Mouse (Mus musculus): ENCODE data around the gene Btg3. TPM values are rescaled to one million over a fixed set of nuclear protein-coding genes. Genes with fewer than 3 reads are reported as not detected.

Gene Btg3
- total RNA-seq, 2 experiments from 2014 or later: 5.3 to 23.1 TPM

- no peak for ATAC-seq (replicated peaks; ENCODE audit: low FRiP score, poor library complexity, severe bottlenecking)
Observed at GRCm38 (mm10) chr16:78357757-78358156, 19.2 kb downstream of the Btg3 start.

- ATAC-seq (replicated peaks; ENCODE audit: low FRiP score, poor library complexity, severe bottlenecking): no peak
Observed at GRCm38 (mm10) chr16:78347328-78347926, 29.6 kb downstream of the Btg3 start.

GRCm38 (mm10) chr16:78346662-78347327 lies 30.2 kb downstream of the Btg3 start:
- ATAC-seq (replicated peaks; ENCODE audit: low FRiP score, poor library complexity, severe bottlenecking): no peak

GRCm38 (mm10) chr16:78343792-78344191 lies 33.2 kb downstream of the Btg3 start:
- no peak for ATAC-seq (replicated peaks; ENCODE audit: low FRiP score, poor library complexity, severe bottlenecking)

GRCm38 (mm10) chr16:78342767-78343166 lies 34.2 kb downstream of the Btg3 start:
- ATAC-seq (replicated peaks; ENCODE audit: low FRiP score, poor library complexity, severe bottlenecking): no peak

GRCm38 (mm10) chr16:78341356-78341755 lies 35.6 kb downstream of the Btg3 start:
- no peak for ATAC-seq (replicated peaks; ENCODE audit: low FRiP score, poor library complexity, severe bottlenecking)

GRCm38 (mm10) chr16:78337226-78337625 lies 39.8 kb downstream of the Btg3 start:
- ATAC-seq (replicated peaks; ENCODE audit: low FRiP score, poor library complexity, severe bottlenecking): no peak

GRCm38 (mm10) chr16:78327999-78328398 lies 49.0 kb downstream of the Btg3 start:
- ATAC-seq (replicated peaks; ENCODE audit: low FRiP score, poor library complexity, severe bottlenecking): no peak

- no peak for ATAC-seq (replicated peaks; ENCODE audit: low FRiP score, poor library complexity, severe bottlenecking)
Observed at GRCm38 (mm10) chr16:78327562-78327961, 49.4 kb downstream of the Btg3 start.

GRCm38 (mm10) chr16:78325972-78326848 lies 50.8 kb downstream of the Btg3 start:
- ATAC-seq (replicated peaks; ENCODE audit: low FRiP score, poor library complexity, severe bottlenecking): no peak

- ATAC-seq (replicated peaks; ENCODE audit: low FRiP score, poor library complexity, severe bottlenecking): no peak
Observed at GRCm38 (mm10) chr16:78322140-78322539, 54.9 kb downstream of the Btg3 start.

GRCm38 (mm10) chr16:78321559-78321958 lies 55.4 kb downstream of the Btg3 start:
- no peak for ATAC-seq (replicated peaks; ENCODE audit: low FRiP score, poor library complexity, severe bottlenecking)

GRCm38 (mm10) chr16:78319711-78320110 lies 57.3 kb downstream of the Btg3 start:
- no peak for ATAC-seq (replicated peaks; ENCODE audit: low FRiP score, poor library complexity, severe bottlenecking)

- ATAC-seq (replicated peaks; ENCODE audit: low FRiP score, poor library complexity, severe bottlenecking): no peak
Observed at GRCm38 (mm10) chr16:78317960-78318359, 59.0 kb downstream of the Btg3 start.

- no peak for ATAC-seq (replicated peaks; ENCODE audit: low FRiP score, poor library complexity, severe bottlenecking)
Observed at GRCm38 (mm10) chr16:78316849-78317248, 60.1 kb downstream of the Btg3 start.

- no peak for ATAC-seq (replicated peaks; ENCODE audit: low FRiP score, poor library complexity, severe bottlenecking)
Observed at GRCm38 (mm10) chr16:78314026-78314425, 63.0 kb downstream of the Btg3 start.

GRCm38 (mm10) chr16:78313135-78313887 lies 63.7 kb downstream of the Btg3 start:
- no peak for ATAC-seq (replicated peaks; ENCODE audit: low FRiP score, poor library complexity, severe bottlenecking)

- no peak for ATAC-seq (replicated peaks; ENCODE audit: low FRiP score, poor library complexity, severe bottlenecking)
Observed at GRCm38 (mm10) chr16:78309258-78309657, 67.7 kb downstream of the Btg3 start.

- ATAC-seq (replicated peaks; ENCODE audit: low FRiP score, poor library complexity, severe bottlenecking): no peak
Observed at GRCm38 (mm10) chr16:78307476-78308192, 69.4 kb downstream of the Btg3 start.
